Mouse (Mus musculus) embryonic fibroblast, embryonic 13.5 days (primary cell): Measurements from ENCODE around the gene Mpig6b. TPM values are rescaled to one million over a fixed set of nuclear protein-coding genes. Genes with fewer than 3 reads are reported as not detected.

Source experiments
- H3K27ac ChIP-seq: 2 replicates; pipeline ENCODE4 v1.5.1; 2012; ENCODE audit warnings: low read length, control low read depth, inconsistent platforms; ENCODE audit not compliant: insufficient read depth
- H3K4me1 ChIP-seq: 2 replicates; pipeline ENCODE4 v1.6.1; 2011; ENCODE audit warnings: low read length; ENCODE audit not compliant: control insufficient read depth, insufficient read depth
- H3K4me3 ChIP-seq: 2 replicates; pipeline ENCODE4 v1.5.1; 2011; ENCODE audit warnings: mild to moderate bottlenecking, control low read depth, low read length; ENCODE audit not compliant: insufficient read depth
- CTCF ChIP-seq: IDR thresholded peaks from 2 replicates; pipeline ENCODE4 v1.5.1; 2011; ENCODE audit warnings: mild to moderate bottlenecking, control low read depth, low read length, moderate library complexity, borderline replicate concordance; ENCODE audit not compliant: insufficient read depth
- POLR2A ChIP-seq: IDR thresholded peaks from 2 replicates; pipeline ENCODE4 v1.6.1; 2011; ENCODE audit warnings: low read depth, mild to moderate bottlenecking, control low read depth, low read length, moderate library complexity
- polyA plus RNA-seq: library from polyadenylated mRNA; stranded (reverse); fragments of >200 nt; gene quantifications from 2 replicates; pipeline ENCODE4 v1.2.4, GENCODE M21; 2011; ENCODE audit warnings: low read depth; ENCODE audit not compliant: missing spikeins, insufficient read length

The Mpig6b gene
- polyA plus RNA-seq, 1 experiment: not detected

DNA sequence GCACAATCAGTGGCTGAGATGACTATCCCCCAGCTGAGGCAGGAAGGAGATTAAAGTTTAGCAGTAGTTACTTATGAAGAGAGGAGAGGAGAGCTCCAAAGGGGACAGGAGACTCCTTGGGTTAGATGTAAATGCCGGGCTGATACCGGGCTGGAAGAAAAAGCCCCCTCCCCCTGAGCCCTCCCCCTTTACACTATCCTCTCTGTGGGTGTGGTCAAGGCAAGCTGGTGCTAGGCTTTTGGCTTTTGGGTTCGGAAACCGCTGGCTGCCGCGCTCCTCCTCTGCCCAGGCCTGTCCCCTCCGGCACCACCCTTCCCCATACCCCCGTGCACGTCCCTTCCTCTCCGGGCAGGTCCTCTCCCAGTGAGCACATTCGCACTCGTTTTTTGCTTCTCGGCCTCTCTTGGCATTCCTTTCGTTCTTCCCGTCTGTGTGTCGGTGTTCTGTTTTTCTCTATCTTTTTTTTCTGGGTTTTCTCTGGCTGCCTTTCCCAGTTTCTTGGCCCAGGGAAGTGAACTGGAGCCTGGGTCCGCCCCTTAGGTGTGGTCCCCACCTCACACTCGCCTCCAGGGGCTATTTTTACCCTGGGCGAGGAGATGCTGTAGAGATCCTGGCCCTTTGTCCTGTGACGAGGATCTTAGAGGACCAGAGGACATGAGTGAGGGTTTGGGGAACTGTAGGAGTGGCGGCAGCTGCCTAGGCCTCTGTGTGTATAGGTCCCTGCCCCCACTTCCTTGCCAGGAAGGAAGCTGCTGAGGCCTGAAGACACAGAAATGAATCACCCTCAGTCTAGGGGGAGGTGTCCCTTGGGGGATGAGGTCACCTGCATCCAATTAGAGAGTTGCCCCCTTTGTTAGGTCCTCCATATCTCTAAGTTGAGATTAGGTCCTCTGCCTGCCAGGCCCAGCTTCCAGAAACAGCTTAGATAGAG, 14.6 kb downstream of the Mpig6b start:
- TF ChIP-seq POLR2A: peak; percentile 80
- TF ChIP-seq CTCF: no peak
- peak overlapping the region; percentile 99 for H3K27ac ChIP-seq
- 0 out of 2 replicates have a peak, but pooled peaks cover 6% of the 10 kb centered on the region for H3K4me1 ChIP-seq
- H3K4me3 ChIP-seq: peak overlapping the region; percentile 83

DNA sequence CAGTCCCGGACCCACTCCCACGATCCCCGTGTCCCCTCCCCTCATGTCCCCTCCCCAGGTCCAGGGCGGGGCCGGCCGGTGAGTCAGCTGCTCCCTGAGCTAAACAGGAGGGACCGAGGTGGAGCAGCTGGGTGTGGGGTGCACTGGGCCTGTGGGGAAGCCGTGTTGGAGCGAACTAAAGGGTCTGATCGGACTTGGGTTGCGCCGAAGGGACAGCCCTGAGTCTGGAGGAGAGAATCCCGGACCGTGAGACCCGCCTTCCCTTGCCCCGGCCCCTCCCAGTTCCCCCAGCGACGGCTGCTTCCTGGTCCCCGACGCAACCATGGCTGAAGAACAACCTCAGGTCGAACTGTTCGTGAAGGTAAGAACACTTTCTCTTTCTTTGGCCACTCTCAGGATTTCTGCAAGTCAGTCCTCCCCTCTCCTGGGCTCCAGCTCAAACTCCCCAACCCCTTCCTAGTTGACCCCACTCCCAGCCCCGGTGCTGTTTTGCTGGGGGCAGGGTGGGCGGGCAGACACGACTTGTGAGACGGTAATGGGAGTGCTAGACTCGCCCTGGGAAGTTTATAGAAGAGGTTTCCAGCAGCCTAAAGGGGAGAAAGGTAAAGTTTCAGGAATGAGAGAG, 15.7 kb downstream of the Mpig6b start:
- H3K27ac ChIP-seq: peak overlapping the region; percentile 99
- H3K4me3 ChIP-seq: peak overlapping the region; percentile 83
- 0 out of 2 replicates have a peak, but pooled peaks cover 6% of the 10 kb centered on the region for H3K4me1 ChIP-seq
- TF ChIP-seq CTCF (no peak), POLR2A (peak; percentile 94)

DNA sequence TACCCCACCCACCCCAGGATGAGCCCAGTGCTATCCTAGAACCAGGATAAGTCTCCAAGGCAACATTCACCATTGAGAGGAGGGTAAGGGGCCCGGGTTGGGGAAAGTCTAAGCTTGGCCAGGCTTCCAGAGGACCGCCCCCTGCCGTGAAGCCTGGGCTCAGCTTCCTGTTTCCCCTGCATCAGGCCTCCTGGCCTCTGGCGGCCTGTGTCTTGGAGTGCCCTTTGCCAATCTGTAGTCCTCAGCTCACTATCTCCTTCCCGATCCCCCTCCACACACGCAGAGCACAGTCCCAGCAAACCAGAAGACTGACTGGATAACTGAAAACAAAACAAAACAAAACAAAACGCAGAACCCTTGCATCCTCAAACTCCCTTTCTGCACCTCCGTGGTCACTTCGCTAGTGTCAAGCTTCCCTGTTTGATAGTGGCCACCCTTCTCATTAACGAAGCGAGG, 16.4 kb downstream of the Mpig6b start, which contains the start of gene Clic1:
TSS of gene Clic1 (plus strand) at position 406 of the 456 bp plus-strand sequence.
- peak; percentile 84 for TF ChIP-seq POLR2A
- TF ChIP-seq CTCF: no peak
- H3K4me3 ChIP-seq: peak within 1 kb of the TSS; percentile 83
- H3K4me1 ChIP-seq: peaks cover 12% of the 10 kb centered on the region; the same call in 1 of the 2 replicates
- H3K27ac ChIP-seq: peak within 1 kb of the TSS; percentile 99

DNA sequence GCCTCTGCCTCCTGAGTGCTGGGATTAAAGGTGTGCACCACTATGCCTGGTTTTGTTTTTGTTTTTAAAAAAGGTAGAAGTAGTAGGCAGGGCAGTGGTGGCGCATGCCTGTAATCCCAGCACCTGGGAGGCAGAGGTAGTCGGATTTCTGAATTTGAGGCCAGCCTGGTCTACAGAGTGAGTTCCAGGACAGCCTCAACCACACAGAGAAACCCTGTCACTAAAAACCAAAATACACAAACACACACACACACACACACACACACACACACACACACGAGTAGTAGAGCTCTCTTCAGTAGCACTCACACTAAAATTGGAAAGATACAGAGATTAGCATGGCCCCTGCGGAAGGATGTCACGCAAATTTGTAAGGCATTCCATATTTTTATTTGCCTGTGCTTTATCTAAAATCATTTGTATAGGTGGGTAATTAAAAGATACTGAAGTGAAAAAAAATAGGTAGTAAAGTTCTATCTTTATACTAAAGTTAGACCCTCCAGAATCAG, 17.0 kb downstream of the Mpig6b start:
- Histone ChIP-seq H3K27ac (peak overlapping the region; percentile 99), H3K4me1 (peaks cover 14% of the 10 kb centered on the region), H3K4me3 (no peak overlapping the region)
- TF ChIP-seq POLR2A (no peak), CTCF (no peak)

DNA sequence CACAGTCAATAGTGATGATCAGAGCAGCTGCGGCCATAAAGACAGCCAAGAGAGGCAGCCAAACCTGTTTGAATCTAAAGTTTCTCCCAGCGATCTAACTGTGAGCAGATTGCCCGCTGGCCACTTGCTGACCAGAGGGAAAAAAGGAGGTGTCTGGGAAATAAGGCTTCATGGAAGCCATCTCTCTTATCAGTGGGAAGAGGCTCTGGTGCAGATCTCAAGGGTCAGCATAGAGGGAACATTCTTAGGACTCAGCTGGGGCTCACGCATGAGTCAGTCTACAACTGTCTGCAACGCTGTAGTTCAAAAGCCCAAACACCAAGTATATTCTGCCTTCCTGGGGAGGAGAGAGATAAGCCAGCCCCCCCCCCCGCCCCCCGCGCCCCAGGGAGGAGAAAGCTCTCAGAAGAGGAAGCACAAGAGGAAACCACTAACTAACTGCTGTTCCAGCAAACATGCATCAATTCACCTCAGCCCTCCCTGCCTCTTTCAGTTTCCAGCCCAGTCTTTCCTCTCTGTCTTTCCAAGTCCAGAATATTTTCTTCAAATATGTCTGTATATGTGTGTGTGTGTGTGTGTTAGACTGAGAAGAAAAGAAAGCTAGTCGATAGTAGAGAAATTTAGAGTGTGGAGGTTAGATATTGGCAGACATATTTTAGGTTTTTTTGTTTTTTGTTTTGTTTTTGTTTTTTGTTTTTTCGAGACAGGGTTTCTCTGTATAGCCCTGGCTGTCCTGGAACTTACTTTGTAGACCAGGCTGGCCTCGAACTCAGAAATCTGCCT, 17.6 kb downstream of the Mpig6b start:
- TF ChIP-seq CTCF (no peak), POLR2A (0 out of 2 replicates have a peak, but pooled peaks have one; percentile 37)
- Histone ChIP-seq H3K27ac (peak overlapping the region; percentile 86), H3K4me1 (peaks cover 19% of the 10 kb centered on the region), H3K4me3 (no peak overlapping the region)

DNA sequence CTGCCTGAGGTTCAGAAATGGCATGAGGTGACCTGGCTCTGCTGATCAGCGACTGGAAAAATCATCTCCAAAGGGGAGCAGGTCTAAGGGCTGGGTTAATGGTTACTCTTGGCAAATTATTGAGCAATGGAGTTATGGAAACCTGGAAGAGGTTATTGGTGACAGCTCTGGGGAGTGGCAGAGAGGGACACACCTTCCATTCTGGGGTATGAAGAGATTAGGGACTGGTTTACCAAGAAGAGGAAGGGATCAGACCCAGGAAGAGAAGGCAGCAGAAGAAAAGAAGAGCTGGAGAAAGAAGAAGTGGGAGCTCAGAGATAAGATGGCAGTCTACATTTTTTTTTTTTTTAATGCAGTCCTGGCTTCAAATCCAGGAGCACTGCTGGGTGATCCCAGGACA, 18.3 kb downstream of the Mpig6b start:
- Histone ChIP-seq H3K4me1 (peaks cover 20% of the 10 kb centered on the region), H3K4me3 (no peak overlapping the region), H3K27ac (peak overlapping the region; percentile 86)
- TF ChIP-seq CTCF: no peak
- no peak for TF ChIP-seq POLR2A

DNA sequence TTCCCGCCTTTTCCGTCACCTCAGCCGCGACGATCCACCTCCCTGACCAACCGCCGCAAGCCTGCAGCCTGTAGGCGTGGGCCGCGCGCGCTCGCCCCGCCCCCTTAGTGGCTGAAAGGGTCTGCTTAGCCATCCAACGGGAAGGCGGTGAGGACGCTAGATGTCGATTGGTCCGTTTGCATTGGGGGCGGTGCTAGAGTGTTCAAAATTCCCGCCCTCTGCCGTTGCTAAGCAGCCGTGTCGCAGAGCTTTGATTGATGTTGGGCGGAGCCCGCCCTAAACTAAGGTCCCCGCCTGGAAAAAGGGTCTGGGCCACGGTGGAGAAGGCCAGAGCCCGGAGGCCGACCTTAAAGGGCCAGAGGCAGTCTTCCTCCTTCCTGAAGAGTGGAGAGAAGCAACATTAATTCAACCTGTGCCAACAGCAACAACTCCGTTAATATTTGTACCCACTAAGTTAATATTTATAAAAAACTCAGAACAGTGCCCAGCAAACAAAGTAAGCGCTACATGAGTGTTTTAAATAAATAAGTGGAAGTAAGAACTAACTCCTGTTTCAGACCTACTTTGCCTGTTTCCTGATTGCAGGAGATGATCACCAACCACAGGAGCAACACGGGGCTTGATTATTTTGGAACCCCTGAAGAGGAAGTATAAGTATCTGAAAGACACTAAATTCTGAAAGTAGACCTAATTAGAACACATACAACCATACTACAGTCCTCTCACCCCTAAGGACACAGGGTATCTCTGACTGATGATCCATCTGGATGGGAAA, 19.1 kb downstream of the Mpig6b start, which contains the start of gene Msh5:
TSS of gene Msh5 (minus strand) at position 65 of the 775 bp plus-strand sequence.
- Histone ChIP-seq H3K27ac (peak within 1 kb of the TSS; percentile 86), H3K4me3 (peak within 1 kb of the TSS; percentile 39), H3K4me1 (peaks cover 17% of the 10 kb centered on the region)
- TF ChIP-seq CTCF: no peak
- TF ChIP-seq POLR2A: no peak; the same call in 1 of the 2 replicates
